Comparison of ENCODE assay signal across 14 mouse cellular contexts in the genomic region with DNA sequence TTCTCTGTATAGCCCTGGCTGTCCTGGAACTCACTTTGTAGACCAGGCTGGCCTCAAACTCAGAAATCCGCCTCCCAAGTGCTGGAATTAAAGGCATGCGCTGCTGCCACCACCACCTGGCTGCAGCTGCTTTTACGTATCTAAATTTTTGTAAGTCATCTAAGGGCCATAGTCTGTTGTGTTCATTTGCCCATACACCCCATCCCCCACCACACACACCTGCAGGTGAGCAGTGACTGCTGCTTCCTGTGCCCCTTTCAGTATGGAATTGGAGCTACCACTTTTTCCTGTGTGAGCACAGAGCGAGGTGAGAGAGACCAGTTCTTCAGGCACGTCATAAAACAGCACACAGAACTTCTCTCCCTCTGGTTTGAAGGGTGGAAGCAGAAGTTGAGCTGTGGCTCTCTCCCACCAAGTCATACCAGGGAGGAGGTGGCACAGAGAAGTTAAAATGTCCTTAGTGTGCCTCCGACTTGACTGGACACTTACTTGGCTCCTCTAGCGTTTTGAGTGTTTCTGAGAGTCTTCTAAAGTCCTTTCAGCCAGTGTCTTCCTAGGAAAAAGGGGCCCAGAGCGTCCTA. TPM values are rescaled to one million over a fixed set of nuclear protein-coding genes. Genes with fewer than 3 reads are reported as not detected.
DNase-seq lines count a peak whose midpoint lies in the region; ATAC-seq and TF ChIP-seq lines count a peak whose summit lies in the region.
"Had no signal": no experiment of that assay in that cellular context is flagged by ENCODE, and none has a peak within 500 bp of the region (broad histone marks: within the 10 kb centered on the region; RNA-seq: fewer than 3 reads in every experiment).

No protein-coding gene starts in this region.

- H3K36me3 ChIP-seq in intestine, embryonic 14.5 days (ENCODE audit: control insufficient read depth, insufficient read depth, low read length), result no peaks in the 10 kb centered on the region
- no peaks in the 10 kb centered on the region for H3K36me3 ChIP-seq in intestine, embryonic 15.5 days
- no peaks in the 10 kb centered on the region for H3K36me3 ChIP-seq in spleen, adult 2 months (ENCODE audit: control insufficient read depth, insufficient read depth, low read length)
- H3K36me3 ChIP-seq in splenic B cell, adult 2 months (ENCODE audit: control insufficient read depth, insufficient read depth, low read length, poor library complexity, severe bottlenecking), result no peaks in the 10 kb centered on the region
- H3K36me3 ChIP-seq: hindbrain, embryonic 15.5 days; midbrain, embryonic 12.5 days had no signal

- H3K9me3 ChIP-seq in intestine, embryonic 14.5 days (ENCODE audit: control insufficient read depth, low read length), result no peaks in the 10 kb centered on the region
- H3K9me3 ChIP-seq in intestine, embryonic 15.5 days, result no peaks in the 10 kb centered on the region
- H3K9me3 ChIP-seq: hindbrain, embryonic 15.5 days; midbrain, embryonic 12.5 days had no signal

- no peak for DNase-seq in intestine, embryonic 14.5 days (ENCODE audit: low spot score)
- DNase-seq in spleen, adult 2 months (ENCODE audit: low read depth in 1 of 2, low spot score in 2 of 2), result no peak
- no peak for DNase-seq in spleen, postnatal 36 days (ENCODE audit: low spot score in 2 of 2)
- DNase-seq in splenic B cell, adult 2 months (ENCODE audit: low read depth, low spot score), result peak; percentile 23
- peak; percentile 78 for DNase-seq in thymus, postnatal 4 days
- no peak for DNase-seq in cerebellum, adult 8-10 months
- no peak for DNase-seq in layer of hippocampus, adult 11-12 months (ENCODE audit: low spot score)
- DNase-seq: cerebellum, adult 9-11 months; kidney, postnatal 10 days; spleen, adult 18-20 months had no signal

- no peak overlapping the region for H3K4me3 ChIP-seq in intestine, embryonic 14.5 days (ENCODE audit: low read depth, low read length)
- H3K4me3 ChIP-seq in intestine, embryonic 15.5 days (replicated peaks), result no peak overlapping the region
- no peak overlapping the region for H3K4me3 ChIP-seq in spleen, adult 2 months (ENCODE audit: extremely low read depth, insufficient read depth, insufficient read length)
- H3K4me3 ChIP-seq: hindbrain, embryonic 15.5 days; midbrain, embryonic 12.5 days had no signal

- H3K4me1 ChIP-seq in intestine, embryonic 14.5 days (replicated peaks; ENCODE audit: control insufficient read depth, insufficient read depth, low read length), result peaks cover 7% of the 10 kb centered on the region
- peaks cover 8% of the 10 kb centered on the region; the same call in 1 of the 2 replicates for H3K4me1 ChIP-seq in intestine, embryonic 15.5 days (replicated peaks)
- H3K4me1 ChIP-seq in spleen, adult 2 months (ENCODE audit: control insufficient read depth, insufficient read depth, insufficient read length), result peaks cover 20% of the 10 kb centered on the region; the same call in 1 of the 2 replicates
- H3K4me1 ChIP-seq: hindbrain, embryonic 15.5 days had no signal

- 0 out of 2 replicates have a peak overlapping the region, but pooled peaks have one; percentile 3 for H3K27ac ChIP-seq in intestine, embryonic 14.5 days (ENCODE audit: low read depth)
- H3K27ac ChIP-seq in intestine, embryonic 15.5 days, result no peak overlapping the region
- H3K27ac ChIP-seq in spleen, adult 2 months (ENCODE audit: insufficient read depth, low read length), result peak overlapping the region; percentile 56
- H3K27ac ChIP-seq: hindbrain, embryonic 15.5 days; liver, embryonic 14.5 days; midbrain, embryonic 12.5 days had no signal

- no peak overlapping the region for H3K9ac ChIP-seq in intestine, embryonic 14.5 days (ENCODE audit: low read length)
- H3K9ac ChIP-seq in intestine, embryonic 15.5 days, result no peak overlapping the region
- H3K9ac ChIP-seq: hindbrain, embryonic 15.5 days; liver, embryonic 14.5 days; midbrain, embryonic 12.5 days had no signal

- ATAC-seq in intestine, embryonic 14.5 days (replicated peaks; ENCODE audit: low FRiP score, low TSS enrichment, low read depth), result no peak
- ATAC-seq in intestine, embryonic 15.5 days, result no peak

- H3K4me2 ChIP-seq in intestine, embryonic 14.5 days (ENCODE audit: low read length), result no peak overlapping the region
- H3K4me2 ChIP-seq in intestine, embryonic 15.5 days (replicated peaks), result no peak overlapping the region
- H3K4me2 ChIP-seq: hindbrain, embryonic 15.5 days; midbrain, embryonic 12.5 days had no signal

- no peaks in the 10 kb centered on the region for H3K27me3 ChIP-seq in intestine, embryonic 14.5 days (replicated peaks; ENCODE audit: control insufficient read depth, insufficient read depth, low read length)
- H3K27me3 ChIP-seq in intestine, embryonic 15.5 days (replicated peaks), result no peaks in the 10 kb centered on the region
- no peaks in the 10 kb centered on the region for H3K27me3 ChIP-seq in spleen, adult 2 months (ENCODE audit: control insufficient read depth, insufficient read depth, low read length)
- H3K27me3 ChIP-seq in splenic B cell, adult 2 months (ENCODE audit: control insufficient read depth, insufficient read depth, low read length, poor library complexity, severe bottlenecking), result no peaks in the 10 kb centered on the region
- H3K27me3 ChIP-seq: hindbrain, embryonic 15.5 days had no signal

- no peak for TF ChIP-seq CTCF in spleen, adult 2 months (IDR thresholded peaks at IDR 0.05; ENCODE audit: extremely low read depth, insufficient read depth, insufficient read length, insufficient replicate concordance)

- WGBS in intestine, embryonic 14.5 days, result 67% methylated on average over 8 of the region's 8 CpGs
- 72% methylated on average over 8 of the region's 8 CpGs for WGBS in intestine, embryonic 15.5 days
- WGBS in spleen, adult 2 months, result 27% methylated on average over 8 of the region's 8 CpGs

- TF ChIP-seq POLR2A in spleen, adult 2 months (IDR thresholded peaks at IDR 0.05; ENCODE audit: low read depth, low read length), result no peak

RNA-seq across cellular contexts. Expression of gene Tns3, which starts 36.4 kb away (rescaled TPM):
- 25.7 and 26.7 TPM in 2 replicates for polyA plus RNA-seq in intestine, embryonic 14.5 days (2014; fragmentation: Nextera tagmentation; extraction: Ambion mirVana)
- 21.1 and 22.9 TPM in 2 replicates for polyA plus RNA-seq in intestine, embryonic 15.5 days (2015; fragmentation: Nextera tagmentation; extraction: Ambion mirVana)
- 39.4 and 39.7 TPM in 2 replicates for polyA plus RNA-seq in spleen, adult 2 months (2012; rRNA removed)

Comparison
In these comparisons a context has a peak if more than half of its experiments do, and no peak if none do; other contexts are left out.
1. DNase-seq: peak in splenic B cell, adult 2 months (single experiment) and thymus, postnatal 4 days (single experiment); none in intestine, embryonic 14.5 days (single experiment), spleen, adult 2 months (0 of 2), spleen, postnatal 36 days (0 of 2), cerebellum, adult 8-10 months (single experiment) and layer of hippocampus, adult 11-12 months (single experiment).